Mouse (Mus musculus) MEL (cell line): ENCODE data around the gene Dhh. TPM values are rescaled to one million over a fixed set of nuclear protein-coding genes. Genes with fewer than 3 reads are reported as not detected.

Experiments used
- DNase-seq: peaks from one replicate; pipeline ENCODE4 v3.0.0; 2011; ENCODE audit warnings: low read depth, low spot score
- H3K27ac ChIP-seq: 2 replicates; pipeline ENCODE4 v1.5.1; 2012; ENCODE audit warnings: low read depth, mild to moderate bottlenecking, control low read depth, low read length, moderate library complexity; ENCODE audit not compliant: control insufficient read depth
- H3K27me3 ChIP-seq, 2 experiments: fragments of 150-350 bp in 1 of 2; sonication (generic) in 1 of 2; 2 replicates each; pipeline ENCODE4 v1.6.1; 2012; ENCODE audit warnings: low read length in 2 of 2, mild to moderate bottlenecking in 2 of 2, improper control_type of control experiment in 1 of 2, moderate library complexity in 1 of 2; ENCODE audit not compliant: insufficient read depth in 2 of 2, control insufficient read depth in 1 of 2
- H3K36me3 ChIP-seq, 2 experiments: 2 replicates each; pipeline ENCODE4 v1.6.1; 2012 to 2014; ENCODE audit warnings: low read length in 2 of 2, improper control_type of control experiment in 1 of 2, inconsistent platforms in 1 of 2, mild to moderate bottlenecking in 1 of 2; ENCODE audit not compliant: insufficient read depth in 2 of 2, control insufficient read depth in 1 of 2
- H3K4me1 ChIP-seq, 2 experiments: fragments of 150-350 bp in 1 of 2; sonication (generic) in 1 of 2; 2 replicates each; pipeline ENCODE4 v1.6.1; 2012; ENCODE audit warnings: low read length in 2 of 2, improper control_type of control experiment in 1 of 2, mild to moderate bottlenecking in 1 of 2; ENCODE audit not compliant: insufficient read depth in 2 of 2, control insufficient read depth in 1 of 2
- H3K4me3 ChIP-seq, 2 experiments: fragments of 150-350 bp in 1 of 2; sonication (generic) in 1 of 2; 2 replicates each; pipeline ENCODE4 v1.5.1; 2012; ENCODE audit warnings: low read depth in 2 of 2, low read length in 2 of 2, mild to moderate bottlenecking in 2 of 2, moderate library complexity in 2 of 2, control low read depth in 1 of 2, improper control_type of control experiment in 1 of 2; ENCODE audit not compliant: control insufficient read depth in 1 of 2, insufficient read depth in 1 of 2
- H3K79me2 ChIP-seq: 2 replicates; pipeline ENCODE4 v1.6.1; 2012; ENCODE audit warnings: mild to moderate bottlenecking, low read length, moderate library complexity; ENCODE audit not compliant: control insufficient read depth, poor library complexity, insufficient read depth
- H3K9ac ChIP-seq: 2 replicates; pipeline ENCODE4 v1.6.1; 2012; ENCODE audit warnings: low read depth, mild to moderate bottlenecking, control low read depth, low read length, moderate library complexity; ENCODE audit not compliant: control insufficient read depth, poor library complexity, severe bottlenecking
- H3K9me3 ChIP-seq: fragments of 150-350 bp; sonication (generic); replicated peaks from 2 replicates; pipeline ENCODE4 v1.6.1; 2012; ENCODE audit warnings: mild to moderate bottlenecking, low read length, improper control_type of control experiment, moderate library complexity; ENCODE audit not compliant: insufficient read depth
- CHD1 ChIP-seq: IDR thresholded peaks from 2 replicates; pipeline ENCODE4 v1.6.1; 2012; ENCODE audit warnings: low read depth, mild to moderate bottlenecking, inconsistent platforms, low read length, improper control_type of control experiment
- CTCF ChIP-seq, 3 experiments: IDR thresholded peaks in 2 of 3; conservative IDR thresholded peaks in 1 of 3; 2 replicates each; pipeline ENCODE4 v1.5.1; 2011 to 2012; ENCODE audit warnings: low read length in 3 of 3, low read depth in 2 of 3, mild to moderate bottlenecking in 2 of 3, improper control_type of control experiment in 1 of 3, inconsistent platforms in 1 of 3, mixed read lengths in 1 of 3, moderate library complexity in 1 of 3; ENCODE audit not compliant: control insufficient read depth in 1 of 3, insufficient read depth in 1 of 3, poor library complexity in 1 of 3, severe bottlenecking in 1 of 3
- E2F4 ChIP-seq: IDR thresholded peaks from 2 replicates; pipeline ENCODE4 v1.6.1; 2011; ENCODE audit warnings: low read depth, low read length, improper control_type of control experiment, borderline replicate concordance
- ELF1 ChIP-seq: IDR thresholded peaks from 2 replicates; pipeline ENCODE4 v1.6.1; 2014; ENCODE audit warnings: low read depth, mild to moderate bottlenecking, inconsistent platforms, low read length, improper control_type of control experiment, moderate library complexity
- ETS1 ChIP-seq: IDR thresholded peaks from 2 replicates; pipeline ENCODE4 v1.6.1; 2012; ENCODE audit warnings: low read depth, mild to moderate bottlenecking, inconsistent platforms, low read length, improper control_type of control experiment, moderate library complexity
- JUND ChIP-seq: IDR thresholded peaks from 2 replicates; pipeline ENCODE4 v1.6.1; 2011; ENCODE audit warnings: low read depth, mild to moderate bottlenecking, improper control_type of control experiment, low read length
- MAX ChIP-seq: IDR thresholded peaks from 2 replicates; pipeline ENCODE4 v1.6.1; 2011; ENCODE audit warnings: low read length, improper control_type of control experiment
- MAZ ChIP-seq: IDR thresholded peaks from 2 replicates; pipeline ENCODE4 v1.6.1; 2012; ENCODE audit warnings: low read depth, mild to moderate bottlenecking, inconsistent platforms, low read length, improper control_type of control experiment
- MEF2A ChIP-seq: IDR thresholded peaks from 2 replicates; pipeline ENCODE4 v1.6.1; 2014; ENCODE audit warnings: low read depth, mild to moderate bottlenecking, inconsistent platforms, low read length, improper control_type of control experiment; ENCODE audit not compliant: poor library complexity, insufficient replicate concordance, severe bottlenecking; ENCODE audit errors: extremely low read depth
- MXI1 ChIP-seq: IDR thresholded peaks from 2 replicates; pipeline ENCODE4 v1.6.1; 2011; ENCODE audit warnings: mild to moderate bottlenecking, low read depth, low read length, improper control_type of control experiment
- MYC ChIP-seq: IDR thresholded peaks from 2 replicates; pipeline ENCODE4 v1.6.1; 2011; ENCODE audit warnings: low read depth, mild to moderate bottlenecking, low read length, improper control_type of control experiment, moderate library complexity
- NELFE ChIP-seq: IDR thresholded peaks from 2 replicates; pipeline ENCODE4 v1.6.1; 2011; ENCODE audit warnings: low read depth, low read length, improper control_type of control experiment
- POLR2A ChIP-seq, 2 experiments: IDR thresholded peaks; 2 replicates each; pipeline ENCODE4 v1.6.1; 2011 to 2012; ENCODE audit warnings: low read length in 2 of 2, mild to moderate bottlenecking in 2 of 2, control low read depth in 1 of 2, improper control_type of control experiment in 1 of 2, low read depth in 1 of 2, moderate library complexity in 1 of 2; ENCODE audit not compliant: control insufficient read depth in 1 of 2, insufficient read depth in 1 of 2, poor library complexity in 1 of 2
- POLR2AphosphoS2 ChIP-seq: IDR thresholded peaks from 2 replicates; pipeline ENCODE4 v1.6.1; 2011; ENCODE audit warnings: low read length, improper control_type of control experiment
- RAD21 ChIP-seq: IDR thresholded peaks from 2 replicates; pipeline ENCODE4 v1.6.1; 2011; ENCODE audit warnings: mild to moderate bottlenecking, low read depth, low read length, improper control_type of control experiment
- RCOR1 ChIP-seq: IDR thresholded peaks from 2 replicates; pipeline ENCODE4 v1.6.1; 2012; ENCODE audit warnings: low read depth, mild to moderate bottlenecking, inconsistent platforms, low read length, improper control_type of control experiment
- SIN3A ChIP-seq: IDR thresholded peaks from 2 replicates; pipeline ENCODE4 v1.6.1; 2012; ENCODE audit warnings: low read length, improper control_type of control experiment, inconsistent platforms
- SMC3 ChIP-seq: IDR thresholded peaks from 2 replicates; pipeline ENCODE4 v1.6.1; 2011; ENCODE audit warnings: low read depth, low read length, improper control_type of control experiment
- TBP ChIP-seq: IDR thresholded peaks from 2 replicates; pipeline ENCODE4 v1.8.0; 2011; ENCODE audit warnings: low read depth, low read length, improper control_type of control experiment
- TCF12 ChIP-seq: IDR thresholded peaks from 2 replicates; pipeline ENCODE4 v1.6.1; 2014; ENCODE audit warnings: low read depth, mild to moderate bottlenecking, inconsistent platforms, low read length, improper control_type of control experiment, moderate library complexity
- USF2 ChIP-seq, 2 experiments: IDR thresholded peaks; 2 replicates each; pipeline ENCODE4 v1.6.1; 2011 to 2012; ENCODE audit warnings: improper control_type of control experiment in 2 of 2, low read length in 2 of 2, borderline replicate concordance in 1 of 2, inconsistent platforms in 1 of 2, low read depth in 1 of 2, mild to moderate bottlenecking in 1 of 2; ENCODE audit not compliant: insufficient read depth in 1 of 2
- ZKSCAN1 ChIP-seq: IDR thresholded peaks from 2 replicates; pipeline ENCODE4 v1.6.1; 2012; ENCODE audit warnings: low read depth, mild to moderate bottlenecking, inconsistent platforms, low read length, improper control_type of control experiment, moderate library complexity
- ZNF384 ChIP-seq: IDR thresholded peaks from 2 replicates; pipeline ENCODE4 v1.6.1; 2012; ENCODE audit warnings: low read depth, mild to moderate bottlenecking, inconsistent platforms, low read length, improper control_type of control experiment
- polyA plus RNA-seq, 2 experiments: library from polyadenylated mRNA; stranded (reverse) in 1 of 2; unstranded in 1 of 2; fragments of >175 nt in 1 of 2; fragments of >200 nt in 1 of 2; gene quantifications; 2 replicates each; pipeline versions ENCODE4 v1.2.1 to v1.2.4; 2012; ENCODE audit warnings: low replicate concordance in 2 of 2, low read depth in 1 of 2; ENCODE audit not compliant: insufficient read length in 2 of 2, insufficient read depth in 1 of 2, missing spikeins in 1 of 2
- total RNA-seq: library from RNA; depleted of rRNA; stranded (reverse); fragments of 300-350 nt; gene quantifications from 2 replicates; pipeline ENCODE4 v1.2.3, GENCODE M21; 2012

The Dhh gene
- total and polyA plus RNA-seq, 3 experiments: 0.12 TPM; not detected in 2

DNA sequence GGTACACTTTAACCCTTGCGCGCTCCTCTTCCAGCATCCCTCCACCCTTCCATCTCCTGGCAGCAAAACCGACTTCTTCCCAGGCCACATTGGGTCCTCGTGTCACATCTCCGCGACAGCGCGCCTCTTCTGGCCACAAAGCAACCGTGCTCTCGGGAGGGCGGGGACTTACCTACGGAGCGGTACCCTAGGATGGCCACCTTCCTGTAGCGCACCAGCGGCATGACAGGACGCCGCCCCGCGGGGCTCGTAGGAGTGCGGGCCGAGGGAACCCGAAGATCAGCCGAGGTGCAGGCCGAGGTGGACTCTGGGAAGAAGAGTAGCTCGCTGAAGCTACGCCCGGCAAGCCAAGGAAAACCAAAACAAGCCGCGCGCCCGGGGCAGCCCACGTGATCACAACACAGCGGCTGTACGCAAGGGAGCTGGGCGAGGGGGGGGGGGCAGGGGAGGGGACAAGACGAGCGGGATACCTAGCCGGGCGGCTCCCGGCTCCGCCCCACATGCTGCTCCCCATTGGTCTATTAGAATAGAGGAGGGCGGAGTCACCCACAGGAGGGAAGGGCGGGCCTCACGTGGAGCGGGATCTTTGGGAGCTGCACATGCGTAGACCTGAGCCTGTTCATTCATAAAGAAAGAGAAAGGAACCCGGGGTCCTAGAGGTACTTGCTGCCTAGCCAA is 17.2 kb downstream of the Dhh start (continued):
- TF ChIP-seq RCOR1 (peak; percentile 40; the same call in 1 of the 2 replicates), JUND (no peak), USF2 (IDR thresholded peaks at IDR 0.05; ENCODE audit: borderline replicate concordance in 1 of 2, insufficient read depth in 1 of 2, low read depth in 1 of 2, low read length in 2 of 2) (peak; percentile 58 to 74; a peak in 3 of 4 replicates), MEF2A (no peak), ELF1 (no peak; the same call in 1 of the 2 replicates), POLR2A (IDR thresholded peaks at IDR 0.05; ENCODE audit: control insufficient read depth in 1 of 2, insufficient read depth in 1 of 2, low read depth in 1 of 2, low read length in 2 of 2, poor library complexity in 1 of 2) (peak; percentile 85 to 86; a peak in 3 of 4 replicates), POLR2AphosphoS2 (peak; percentile 52; the same call in 1 of the 2 replicates), TCF12 (peak; percentile 50), ZKSCAN1 (no peak), E2F4 (peak; percentile 14; the same call in 1 of the 2 replicates), CHD1 (no peak), RAD21 (no peak), NELFE (peak; percentile 75)

DNA sequence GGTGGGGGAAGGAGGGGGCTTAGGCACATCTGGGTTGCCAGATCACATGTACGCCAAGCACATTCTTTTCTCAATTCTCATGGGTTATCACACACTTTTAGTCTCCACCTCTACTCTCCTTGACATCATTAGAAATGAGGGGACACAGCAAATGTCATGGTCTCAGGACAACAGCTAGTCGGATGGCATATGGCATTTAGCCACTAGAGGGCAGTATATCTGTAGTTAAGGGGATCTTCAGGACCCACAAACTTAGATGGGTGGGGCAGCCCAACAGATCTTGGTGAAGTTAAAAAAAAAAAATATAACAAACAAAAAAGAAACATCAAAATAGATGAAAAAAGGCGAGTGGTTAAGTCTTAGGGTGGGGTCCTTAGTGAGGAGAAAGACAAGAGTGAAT is 21.0 kb downstream of the Dhh start:
- H3K4me3 ChIP-seq: no peak overlapping the region

More for the DNA sequence above, 21.0 kb downstream of the Dhh start:
- Histone ChIP-seq H3K27ac (no peak overlapping the region), H3K4me1 (peaks cover 5 to 15% of the 10 kb centered on the region in 2 experiments), H3K27me3 (no peaks in the 10 kb centered on the region)
- DNase-seq: peak; percentile 93
- no peak for TF ChIP-seq MAX
- peak; percentile 78 for TF ChIP-seq RAD21
- TF ChIP-seq POLR2AphosphoS2: no peak
- no peak for TF ChIP-seq ETS1
- peak; percentile 74 to 97 (median 93) for TF ChIP-seq CTCF (IDR thresholded peaks at IDR 0.05 in 2 of 3, conservative IDR thresholded peaks at IDR 0.05 in 1 of 3; ENCODE audit: control insufficient read depth in 1 of 3, insufficient read depth in 1 of 3, low read depth in 2 of 3, low read length in 3 of 3, poor library complexity in 1 of 3, severe bottlenecking in 1 of 3)
- TF ChIP-seq E2F4: no peak
- peak; percentile 61 for TF ChIP-seq SIN3A
- no peak for TF ChIP-seq MEF2A
- TF ChIP-seq MAZ: peak; percentile 18; the same call in 1 of the 2 replicates
- peak; percentile 91 for TF ChIP-seq ZNF384
- TF ChIP-seq SMC3: peak; percentile 62
- peak; percentile 61; the same call in 1 of the 2 replicates for TF ChIP-seq MYC
- 0 out of 2 replicates have a peak, but pooled peaks have one; percentile 26 for TF ChIP-seq TBP
- TF ChIP-seq RCOR1: no peak
- peak; percentile 39; the same call in 1 of the 2 replicates for TF ChIP-seq MXI1
- TF ChIP-seq, all 39 proteins: peak for 9
- peaks cover 2% of the 10 kb centered on the region; the same call in 1 of the 2 replicates for H3K79me2 ChIP-seq
- H3K9ac ChIP-seq: no peak overlapping the region
- H3K36me3 ChIP-seq: peaks cover 0 to 14% of the 10 kb centered on the region in 2 experiments; a peak in 2 of 4 replicates
- H3K9me3 ChIP-seq: no peaks in the 10 kb centered on the region
